Mouse (Mus musculus) lung, embryonic 14.5 days (tissue): ENCODE results near the gene Ccn6. TPM values are rescaled to one million over a fixed set of nuclear protein-coding genes. Genes with fewer than 3 reads are reported as not detected.
A peak's percentile ranks its signal among the peaks of the same experiment; 100 is the strongest.

Experiments used
- ATAC-seq: fragments of 200-750 bp; cut with Nextera tagmentation; 2 replicates; pipeline ENCODE4 v1.8.0; 2017; ENCODE audit warnings: mild to moderate bottlenecking, moderate TSS enrichment, moderate library complexity; ENCODE audit not compliant: insufficient read depth
- DNase-seq: peaks from one replicate; pipeline ENCODE4 v3.0.0-alpha.2; 2015
- H3K27ac ChIP-seq: fragments of 300-500 bp; sonication (generic); 2 replicates; pipeline ENCODE4 v1.5.1; 2014; ENCODE audit warnings: low read depth, mild to moderate bottlenecking, moderate library complexity
- H3K27me3 ChIP-seq: fragments of 300-500 bp; sonication (generic); 2 replicates; pipeline ENCODE4 v1.6.1; 2014; ENCODE audit warnings: low read length, control low read depth; ENCODE audit not compliant: insufficient read depth
- H3K36me3 ChIP-seq: fragments of 300-500 bp; sonication (generic); 2 replicates; pipeline ENCODE4 v1.6.1; 2014; ENCODE audit warnings: control low read depth; ENCODE audit not compliant: insufficient read depth
- H3K4me1 ChIP-seq: fragments of 300-500 bp; sonication (generic); 2 replicates; pipeline ENCODE4 v1.6.1; 2014; ENCODE audit warnings: antibody characterized with exemption, control low read depth; ENCODE audit not compliant: insufficient read depth
- H3K4me2 ChIP-seq: fragments of 300-500 bp; sonication (generic); 2 replicates; pipeline ENCODE4 v1.6.1; 2014; ENCODE audit warnings: mild to moderate bottlenecking
- H3K4me3 ChIP-seq: fragments of 300-500 bp; sonication (generic); 2 replicates; pipeline ENCODE4 v1.5.1; 2014; ENCODE audit warnings: low read depth, low read length
- H3K9ac ChIP-seq: fragments of 300-500 bp; sonication (generic); 2 replicates; pipeline ENCODE4 v1.6.1; 2014
- H3K9me3 ChIP-seq: fragments of 300-500 bp; sonication (generic); 2 replicates; pipeline ENCODE4 v1.6.1; 2016; ENCODE audit warnings: low read depth, low read length, control low read depth
- CTCF ChIP-seq: IDR thresholded peaks from 2 replicates; pipeline ENCODE4 v1.5.1; 2016; ENCODE audit warnings: antibody characterized with exemption, low read depth
- WGBS: fragments of 180-500 bp; shearing (Covaris S2); extraction: QIAGEN DNeasy Blood & Tissue Kit; methylation state at CpG from one replicate; pipeline ENCODE4 v1.1.7; 2014; 5-methylcytosine and 5-hydroxymethylcytosine counted together
- polyA plus RNA-seq: library from polyadenylated mRNA; unstranded; fragments of >200 nt; fragmentation: Nextera tagmentation; extraction: Ambion mirVana; gene quantifications from 2 replicates; pipeline ENCODE4 v1.2.1, GENCODE M21; 2014

Ccn6 gene
- polyA plus RNA-seq, 1 experiment from 2014 or later, result 0.49 TPM

GRCm38 (mm10) chr10:39192673-39193072, 29.1 kb upstream of the Ccn6 start:
- Histone ChIP-seq H3K27ac (no peak overlapping the region), H3K9ac (no peak overlapping the region), H3K9me3 (no peaks in the 10 kb centered on the region), H3K4me2 (no peak overlapping the region), H3K36me3 (no peaks in the 10 kb centered on the region), H3K4me3 (no peak overlapping the region), H3K4me1 (no peaks in the 10 kb centered on the region), H3K27me3 (no peaks in the 10 kb centered on the region)
- ATAC-seq (no peak), DNase-seq (no peak)
- WGBS, result 89% methylated on average over 3 of the region's 3 CpGs
- no peak for TF ChIP-seq CTCF

DNA sequence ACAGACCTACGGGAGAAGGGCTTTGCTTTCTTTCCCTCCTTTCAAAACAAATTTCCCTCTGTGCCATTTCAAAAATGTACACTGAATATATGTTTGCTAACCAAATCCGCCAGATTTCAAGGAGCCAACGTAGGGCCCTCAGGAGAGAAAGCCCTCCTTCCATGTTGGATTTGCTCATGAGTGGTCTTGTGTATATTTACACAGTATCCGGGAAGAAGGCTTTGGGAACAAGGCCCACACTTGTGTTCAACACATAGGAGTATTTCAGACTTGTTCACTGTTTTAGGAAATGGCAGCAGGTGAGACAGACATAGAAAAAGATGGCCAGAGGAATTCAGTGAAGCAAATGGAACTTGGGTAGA, 21.9 kb upstream of the Ccn6 start:
- Histone ChIP-seq H3K4me1 (peaks cover 4% of the 10 kb centered on the region; the same call in 1 of the 2 replicates), H3K9ac (no peak overlapping the region), H3K36me3 (no peaks in the 10 kb centered on the region), H3K4me3 (no peak overlapping the region), H3K27ac (peak overlapping the region; percentile 65; the same call in 1 of the 2 replicates), H3K27me3 (no peaks in the 10 kb centered on the region), H3K9me3 (no peaks in the 10 kb centered on the region), H3K4me2 (no peak overlapping the region)
- ATAC-seq (peak; percentile 87), DNase-seq (peak; percentile 62)
- TF ChIP-seq CTCF, result no peak
- WGBS, result 56% methylated on average over 4 of the region's 4 CpGs

DNA sequence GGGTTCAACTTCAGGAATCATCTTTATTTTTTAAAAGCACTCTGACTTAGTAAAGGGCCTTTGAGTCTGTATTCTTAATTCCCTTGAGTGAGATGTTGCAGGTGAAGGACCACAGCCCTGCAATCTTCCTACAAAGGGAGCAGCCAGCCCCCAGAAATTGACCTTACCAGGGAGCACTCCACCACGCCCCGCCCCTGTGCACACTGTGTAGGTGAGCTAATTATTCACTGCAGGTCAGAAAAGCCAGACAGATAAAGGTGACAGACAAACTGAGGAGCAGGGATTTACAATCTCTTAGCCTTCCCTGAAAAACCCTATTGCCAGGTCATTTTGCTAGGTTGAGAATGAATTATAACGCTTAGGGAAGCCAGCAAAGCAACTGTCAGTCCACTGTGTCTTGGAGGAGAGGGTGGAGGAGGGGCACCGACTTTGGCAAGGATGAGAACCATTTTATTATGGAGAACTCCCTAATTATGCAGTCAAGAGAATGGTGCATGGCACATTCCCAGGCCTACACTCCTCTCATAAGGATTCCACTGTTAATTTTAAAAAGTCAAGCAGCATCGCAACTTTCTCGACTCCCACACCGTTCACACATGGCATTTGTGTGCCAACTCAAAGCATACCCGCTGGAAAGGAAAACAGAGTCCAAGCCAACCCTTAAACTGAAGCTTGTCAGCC, 21.4 kb upstream of the Ccn6 start:
- WGBS, result 61% methylated on average over 8 of the region's 8 CpGs
- H3K4me3 ChIP-seq, result no peak overlapping the region
- no peak overlapping the region for H3K9ac ChIP-seq
- H3K27me3 ChIP-seq, result no peaks in the 10 kb centered on the region
- peak; percentile 12; the same call in 1 of the 2 replicates for ATAC-seq
- H3K9me3 ChIP-seq, result no peaks in the 10 kb centered on the region
- H3K36me3 ChIP-seq, result no peaks in the 10 kb centered on the region
- peak overlapping the region; percentile 23; the same call in 1 of the 2 replicates for H3K4me2 ChIP-seq
- no peak for TF ChIP-seq CTCF
- H3K4me1 ChIP-seq, result peaks cover 4% of the 10 kb centered on the region; the same call in 1 of the 2 replicates
- H3K27ac ChIP-seq, result peak overlapping the region; percentile 65; the same call in 1 of the 2 replicates
- no peak for DNase-seq

DNA sequence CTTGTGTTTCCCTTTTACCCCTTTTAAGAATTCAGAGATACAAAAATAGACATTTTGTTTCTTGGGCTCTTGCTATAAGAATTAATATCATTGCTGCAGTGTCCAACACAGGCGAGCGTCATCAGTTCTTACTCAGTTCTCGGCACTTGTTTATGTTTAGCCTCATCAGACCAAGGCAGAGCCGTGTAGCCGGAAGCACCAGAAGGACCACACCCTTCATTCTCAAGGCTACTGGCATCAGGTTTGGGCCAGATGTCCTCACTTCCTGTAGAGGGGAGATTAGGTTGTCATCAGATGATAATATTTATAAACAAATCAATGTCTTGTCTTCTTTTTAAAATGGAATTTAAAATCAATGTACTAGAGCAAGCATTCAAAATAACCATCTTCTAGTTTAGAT, 13.4 kb upstream of the Ccn6 start:
- peaks cover 20% of the 10 kb centered on the region for H3K4me1 ChIP-seq
- H3K9ac ChIP-seq, result no peak overlapping the region
- no peak overlapping the region for H3K4me2 ChIP-seq
- no peaks in the 10 kb centered on the region for H3K27me3 ChIP-seq
- no peaks in the 10 kb centered on the region for H3K36me3 ChIP-seq
- peak; percentile 14 for DNase-seq
- no peak overlapping the region for H3K27ac ChIP-seq
- H3K4me3 ChIP-seq, result no peak overlapping the region
- TF ChIP-seq CTCF, result no peak
- no peak for ATAC-seq
- WGBS, result 45% methylated on average over 5 of the region's 5 CpGs
- H3K9me3 ChIP-seq, result no peaks in the 10 kb centered on the region

DNA sequence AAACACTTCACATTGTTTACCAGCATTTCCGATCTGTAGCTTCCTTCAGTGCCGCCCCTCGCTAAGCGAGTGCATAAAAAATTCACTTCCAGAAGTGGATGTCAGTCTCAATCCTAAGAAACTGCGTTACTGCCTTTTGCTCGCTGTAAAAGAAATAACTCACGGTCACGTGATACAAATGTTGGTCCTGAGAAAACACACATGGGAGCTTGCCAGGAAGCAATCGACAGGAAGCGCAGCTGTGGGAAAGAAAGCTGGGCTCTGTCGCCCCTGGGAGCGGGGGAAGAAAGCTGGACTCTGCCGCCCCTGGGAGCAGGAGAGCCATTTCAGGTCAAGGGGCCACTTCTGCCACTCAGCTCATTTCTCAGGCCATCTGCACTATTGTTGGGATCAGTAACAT, 9.5 kb upstream of the Ccn6 start:
- no peak for TF ChIP-seq CTCF
- peak; percentile 90 for DNase-seq
- peaks cover 21% of the 10 kb centered on the region for H3K4me1 ChIP-seq
- peak overlapping the region; percentile 71 for H3K4me2 ChIP-seq
- peak overlapping the region; percentile 39; the same call in 1 of the 2 replicates for H3K4me3 ChIP-seq
- no peaks in the 10 kb centered on the region for H3K9me3 ChIP-seq
- ATAC-seq, result 0 out of 2 replicates have a peak, but pooled peaks have one; percentile 11
- 10% methylated on average over 13 of the region's 13 CpGs for WGBS
- H3K9ac ChIP-seq, result no peak overlapping the region; the same call in 1 of the 2 replicates
- H3K27me3 ChIP-seq, result no peaks in the 10 kb centered on the region
- no peaks in the 10 kb centered on the region for H3K36me3 ChIP-seq
- H3K27ac ChIP-seq, result peak overlapping the region; percentile 88

DNA sequence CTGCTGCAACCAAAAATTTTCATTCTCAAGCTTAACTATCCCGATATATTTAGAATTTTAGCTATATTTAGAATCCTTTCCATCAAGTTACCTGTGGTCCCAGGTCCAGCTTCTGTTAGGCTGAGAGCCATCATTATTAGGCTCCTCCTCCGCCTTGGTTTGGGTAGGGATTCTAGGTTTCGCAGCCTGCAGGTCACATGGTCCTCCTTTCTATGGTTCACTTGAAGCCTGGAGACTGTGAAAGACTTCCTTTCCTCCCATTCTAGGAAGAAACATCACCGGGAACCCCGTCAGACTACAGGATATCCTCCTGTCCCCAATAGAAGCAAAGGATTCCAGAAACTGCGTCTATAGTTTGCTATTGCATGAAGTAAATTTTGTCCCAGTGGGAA, 8.9 kb upstream of the Ccn6 start:
- Histone ChIP-seq H3K4me3 (0 out of 2 replicates have a peak overlapping the region, but pooled peaks have one; percentile 39), H3K9ac (no peak overlapping the region; the same call in 1 of the 2 replicates), H3K27ac (peak overlapping the region; percentile 88), H3K9me3 (no peaks in the 10 kb centered on the region), H3K27me3 (no peaks in the 10 kb centered on the region), H3K4me1 (peaks cover 21% of the 10 kb centered on the region), H3K4me2 (peak overlapping the region; percentile 71), H3K36me3 (no peaks in the 10 kb centered on the region)
- TF ChIP-seq CTCF, result no peak
- DNase-seq (no peak), ATAC-seq (no peak)
- 66% methylated on average over 6 of the region's 6 CpGs for WGBS

DNA sequence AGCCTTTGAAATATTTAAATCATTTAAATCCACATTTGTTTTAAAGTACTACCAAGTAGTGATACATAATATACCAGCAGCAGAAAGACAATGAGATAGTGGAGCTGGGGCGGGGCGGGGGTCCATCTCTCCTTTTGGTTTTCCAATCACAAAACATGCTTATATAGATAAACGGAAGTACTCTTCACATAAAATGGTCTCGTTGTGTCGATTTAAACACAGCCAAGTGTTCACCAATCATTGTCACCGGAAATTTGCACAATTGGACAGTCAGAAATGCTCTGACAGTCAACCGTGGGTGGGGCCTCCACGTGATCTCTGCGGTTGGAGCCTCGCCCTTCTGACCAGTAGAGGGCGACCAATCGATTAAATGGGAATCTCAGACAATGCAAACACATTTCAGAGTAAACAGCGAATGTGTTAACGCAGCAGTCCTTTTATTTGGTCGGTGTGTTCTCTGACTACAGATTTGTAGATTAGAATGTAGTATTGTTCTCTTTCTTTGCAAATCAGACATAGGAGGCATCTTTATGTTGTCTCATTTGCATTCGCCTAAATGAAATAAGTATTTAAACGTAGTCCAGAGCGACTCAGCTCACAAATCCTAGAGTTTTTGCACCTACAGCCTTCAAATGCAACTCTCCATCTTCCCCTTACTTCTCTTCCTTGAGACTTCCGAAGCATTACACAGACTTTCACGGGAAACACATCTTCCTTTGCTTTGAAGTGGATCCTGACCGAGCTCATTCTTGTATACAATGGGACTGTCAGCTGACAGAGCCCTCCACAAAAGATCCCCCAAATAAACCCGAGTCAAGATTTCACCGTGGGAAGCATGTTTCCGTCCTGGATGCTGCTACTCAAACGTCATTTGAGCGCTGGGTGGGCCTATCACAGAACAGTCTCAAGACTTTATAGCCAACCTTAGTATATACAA, 8.3 kb upstream of the Ccn6 start:
- Histone ChIP-seq H3K36me3 (no peaks in the 10 kb centered on the region), H3K27ac (peak overlapping the region; percentile 88), H3K9me3 (no peaks in the 10 kb centered on the region), H3K4me2 (peak overlapping the region; percentile 71), H3K4me1 (peaks cover 21% of the 10 kb centered on the region), H3K9ac (peak overlapping the region; percentile 30), H3K27me3 (no peaks in the 10 kb centered on the region), H3K4me3 (peak overlapping the region; percentile 39)
- 11% methylated on average over 26 of the region's 26 CpGs for WGBS
- ATAC-seq (peak; percentile 61), DNase-seq (peak; percentile 97)
- peak; percentile 85 for TF ChIP-seq CTCF
